Mouse (Mus musculus) liver, adult 2 months (tissue): ENCODE measurements around the gene Tle6.

Experiments
- CTCF ChIP-seq: fragments of 200-500 bp; IDR thresholded peaks from 2 replicates; pipeline ENCODE4 v1.5.1; 2011; ENCODE audit warnings: low read depth, low read length, control low read depth
- POLR2A ChIP-seq: fragments of 200-500 bp; IDR thresholded peaks from 2 replicates; pipeline ENCODE4 v1.6.1; 2011; ENCODE audit warnings: low read length, control low read depth; ENCODE audit not compliant: insufficient read depth; ENCODE audit errors: extremely low read depth

- TF ChIP-seq POLR2A (0 out of 2 replicates have a peak, but pooled peaks have one; percentile 37), CTCF (no peak)
These were observed 56.3 kb downstream of the Tle6 start for GRCm38 (mm10) chr10:81544296-81545160.
